Mouse (Mus musculus) brain, embryonic 14.5 days (tissue): ENCODE measurements around the gene Eci3. TPM values are rescaled to one million over a fixed set of nuclear protein-coding genes. Genes with fewer than 3 reads are reported as not detected.

ENCODE experiments used
- DNase-seq: peaks from one replicate; pipeline ENCODE4 v3.0.0-alpha.2; 2011; ENCODE audit warnings: low read depth
- CTCF ChIP-seq: fragments of 200-500 bp; IDR thresholded peaks from 2 replicates; pipeline ENCODE4 v1.5.1; 2012; ENCODE audit warnings: inconsistent platforms, mild to moderate bottlenecking, moderate library complexity, borderline replicate concordance; ENCODE audit not compliant: insufficient read depth, insufficient read length; ENCODE audit errors: extremely low read depth
- POLR2A ChIP-seq: fragments of 200-500 bp; IDR thresholded peaks from 2 replicates; pipeline ENCODE4 v1.6.1; 2012; ENCODE audit warnings: mild to moderate bottlenecking, inconsistent platforms, borderline replicate concordance; ENCODE audit not compliant: poor library complexity, insufficient read depth, insufficient read length, severe bottlenecking; ENCODE audit errors: extremely low read depth
- polyA plus RNA-seq: library from polyadenylated mRNA; depleted of rRNA; stranded (reverse); fragments of >200 nt; gene quantifications from 2 replicates; pipeline ENCODE4 v1.2.3, GENCODE M21; 2012; rRNA removed

Eci3 gene
- polyA plus RNA-seq, 1 experiment, result 0.16 TPM

GRCm38 (mm10) chr13:34916520-34917167, 47.0 kb downstream of the Eci3 start:
- TF ChIP-seq CTCF (no peak), POLR2A (no peak)
- DNase-seq, result peak; percentile 20

- DNase-seq, result no peak
- no peak for TF ChIP-seq CTCF
- TF ChIP-seq POLR2A, result no peak
Measured at GRCm38 (mm10) chr13:34914614-34915013, 49.0 kb downstream of the Eci3 start.

Other genes with a start within 250 kb of the Eci3 start
- gene Fam50b, start 229.0 kb downstream of the Eci3 start, polyA plus RNA-seq, result 0.07 TPM in 1 of 2 replicates, not detected in the other
- 98.8 and 121 TPM in 2 replicates for gene Prpf4b, start 88.5 kb downstream of the Eci3 start, polyA plus RNA-seq
- gene Fam217a, start 39.5 kb downstream of the Eci3 start, polyA plus RNA-seq, result 0.40 and 0.85 TPM in 2 replicates
- gene 4933417A18Rik, start 39.4 kb downstream of the Eci3 start, polyA plus RNA-seq, result not detected in 2 replicates
- gene Eci2, start 63.3 kb upstream of the Eci3 start, polyA plus RNA-seq, result 84.8 and 85.1 TPM in 2 replicates